Mouse (Mus musculus) bone marrow, adult 2 months (tissue): ENCODE data around the gene Trp53tg5. TPM values are rescaled to one million over a fixed set of nuclear protein-coding genes. Genes with fewer than 3 reads are reported as not detected.

Experiments
- H3K27ac ChIP-seq: fragments of 200-500 bp; 2 replicates; pipeline ENCODE4 v1.5.1; 2012; ENCODE audit warnings: low read depth, mild to moderate bottlenecking, control low read depth, inconsistent platforms, low read length; ENCODE audit not compliant: control insufficient read depth, poor library complexity, insufficient read depth
- H3K4me1 ChIP-seq: fragments of 200-500 bp; 2 replicates; pipeline ENCODE4 v1.6.1; 2011; ENCODE audit warnings: low read length; ENCODE audit not compliant: control insufficient read depth, insufficient read depth
- H3K4me3 ChIP-seq: fragments of 200-500 bp; replicated peaks from 2 replicates; pipeline ENCODE3; 2011; ENCODE audit warnings: mild to moderate bottlenecking, low read depth, low read length, control low read depth; ENCODE audit not compliant: control insufficient read depth
- CTCF ChIP-seq: fragments of 200-500 bp; IDR thresholded peaks from 2 replicates; pipeline ENCODE4 v1.5.1; 2011; ENCODE audit warnings: low read length, control low read depth; ENCODE audit not compliant: control insufficient read depth, insufficient read depth
- POLR2A ChIP-seq: fragments of 200-500 bp; IDR thresholded peaks from 2 replicates; pipeline ENCODE4 v1.6.1; 2011; ENCODE audit warnings: low read depth, mild to moderate bottlenecking, control low read depth, low read length, borderline replicate concordance; ENCODE audit not compliant: control insufficient read depth
- whole genome bisulfite sequencing: fragments of 180-500 bp; shearing (Covaris S2); methylation state at CpG from one replicate; pipeline ENCODE4 v1.1.7; 2018; 5-methylcytosine and 5-hydroxymethylcytosine counted together
- polyA plus RNA-seq: library from polyadenylated mRNA; stranded (reverse); fragments of >200 nt; gene quantifications from 2 replicates; pipeline ENCODE4 v1.2.4, GENCODE M21; 2011; ENCODE audit warnings: low replicate concordance; ENCODE audit not compliant: missing spikeins, insufficient read depth, insufficient read length

The Trp53tg5 gene
- polyA plus RNA-seq, 1 experiment, result not detected

GRCm38 (mm10) chr2:164435216-164436090 is 38.1 kb downstream of the Trp53tg5 start:
- TF ChIP-seq CTCF, result no peak
- TF ChIP-seq POLR2A, result no peak
- H3K4me3 ChIP-seq, result no peak overlapping the region
- 26% methylated on average over 5 of the region's 5 CpGs for WGBS
- H3K4me1 ChIP-seq, result no peaks in the 10 kb centered on the region
- no peak overlapping the region; the same call in 1 of the 2 replicates for H3K27ac ChIP-seq

DNA sequence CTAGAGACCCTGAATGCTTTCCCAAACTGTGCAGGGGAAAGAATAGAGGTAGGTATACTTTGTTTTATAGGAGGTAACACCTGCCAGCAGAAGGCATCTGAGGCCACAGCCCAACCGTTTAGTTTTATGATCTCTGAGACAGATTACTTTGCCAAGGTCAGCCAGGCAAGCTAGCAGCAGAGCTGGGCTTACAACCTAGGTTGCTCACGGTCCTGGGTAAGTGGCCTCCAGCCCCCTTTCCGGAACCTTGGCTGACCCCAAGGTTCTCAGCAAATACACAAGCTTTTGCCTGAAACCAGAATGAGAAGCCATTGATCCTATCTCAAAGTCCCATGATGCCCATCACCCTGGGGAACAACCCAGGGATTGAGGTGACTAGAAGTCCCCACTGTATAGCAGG is 38.8 kb downstream of the Trp53tg5 start:
- 68% methylated on average over 3 of the region's 3 CpGs for WGBS
- no peak for TF ChIP-seq CTCF
- TF ChIP-seq POLR2A, result no peak
- Histone ChIP-seq H3K27ac (no peak overlapping the region), H3K4me3 (no peak overlapping the region), H3K4me1 (no peaks in the 10 kb centered on the region)

DNA sequence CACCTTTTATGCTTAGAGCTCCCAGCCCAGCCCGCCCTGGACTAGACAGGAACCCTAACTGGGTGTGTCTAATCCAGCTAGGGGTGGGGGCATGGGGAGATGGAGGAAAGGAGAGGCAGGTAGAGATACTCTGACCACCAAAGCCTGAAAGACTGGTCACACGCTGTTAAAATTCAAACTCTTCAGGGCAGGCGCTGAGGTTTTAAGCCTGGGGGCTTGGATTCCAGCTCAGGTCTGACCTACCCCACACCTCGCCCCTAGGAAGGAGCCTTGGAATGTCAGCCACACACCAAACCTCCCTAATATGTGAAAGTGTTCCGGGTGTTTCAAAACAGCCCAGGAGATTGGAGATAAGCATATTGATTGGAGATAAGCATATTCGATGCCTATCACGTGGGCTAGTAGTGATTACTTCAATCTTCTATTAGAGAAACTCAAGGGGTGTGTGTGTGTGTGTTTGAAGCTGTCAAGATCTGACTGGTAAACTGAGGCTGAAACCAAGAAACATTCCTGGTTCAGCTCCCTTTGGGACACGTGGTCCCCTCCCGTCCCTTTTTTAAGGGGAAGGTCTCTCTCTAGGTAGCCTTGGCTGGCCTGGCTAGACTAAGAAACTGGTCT is 40.1 kb downstream of the Trp53tg5 start:
- Histone ChIP-seq H3K4me1 (no peaks in the 10 kb centered on the region), H3K4me3 (no peak overlapping the region), H3K27ac (no peak overlapping the region)
- WGBS, result 78% methylated on average over 9 of the region's 9 CpGs
- no peak for TF ChIP-seq CTCF
- TF ChIP-seq POLR2A, result no peak

DNA sequence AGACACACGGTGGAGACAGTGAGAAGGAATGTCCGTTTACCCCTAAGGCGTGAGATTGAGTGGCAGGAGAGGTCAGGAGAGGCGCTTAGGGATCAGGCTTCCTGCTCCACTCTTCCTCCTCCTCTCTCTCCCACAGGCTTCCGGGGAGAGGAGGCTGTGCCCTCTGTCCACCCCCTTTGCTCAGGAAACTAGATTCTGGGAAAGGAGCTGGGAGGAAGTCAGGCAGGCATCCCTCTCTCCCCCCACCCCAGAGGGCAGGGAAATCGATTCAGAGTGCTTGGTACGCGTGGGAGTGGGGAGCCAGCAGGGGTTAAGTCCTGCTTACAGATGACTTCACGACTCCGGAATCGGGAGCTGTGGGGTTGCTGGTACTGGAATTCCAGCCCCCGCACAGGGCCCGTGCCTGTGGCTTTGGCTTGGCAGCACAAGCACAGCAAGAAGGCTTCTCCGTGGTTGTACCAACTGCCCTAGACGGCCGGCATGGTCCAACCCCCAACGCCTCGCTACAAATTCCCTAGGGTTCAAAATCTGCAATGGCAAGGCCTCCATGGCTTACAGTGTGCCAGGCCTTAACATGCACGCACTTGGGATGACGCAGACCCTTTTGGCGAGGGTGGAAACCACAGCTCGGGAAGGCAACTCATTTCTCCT is 40.9 kb downstream of the Trp53tg5 start:
- Histone ChIP-seq H3K4me1 (no peaks in the 10 kb centered on the region), H3K27ac (no peak overlapping the region), H3K4me3 (no peak overlapping the region)
- TF ChIP-seq CTCF (no peak), POLR2A (no peak)
- 67% methylated on average over 22 of the region's 22 CpGs for WGBS

DNA sequence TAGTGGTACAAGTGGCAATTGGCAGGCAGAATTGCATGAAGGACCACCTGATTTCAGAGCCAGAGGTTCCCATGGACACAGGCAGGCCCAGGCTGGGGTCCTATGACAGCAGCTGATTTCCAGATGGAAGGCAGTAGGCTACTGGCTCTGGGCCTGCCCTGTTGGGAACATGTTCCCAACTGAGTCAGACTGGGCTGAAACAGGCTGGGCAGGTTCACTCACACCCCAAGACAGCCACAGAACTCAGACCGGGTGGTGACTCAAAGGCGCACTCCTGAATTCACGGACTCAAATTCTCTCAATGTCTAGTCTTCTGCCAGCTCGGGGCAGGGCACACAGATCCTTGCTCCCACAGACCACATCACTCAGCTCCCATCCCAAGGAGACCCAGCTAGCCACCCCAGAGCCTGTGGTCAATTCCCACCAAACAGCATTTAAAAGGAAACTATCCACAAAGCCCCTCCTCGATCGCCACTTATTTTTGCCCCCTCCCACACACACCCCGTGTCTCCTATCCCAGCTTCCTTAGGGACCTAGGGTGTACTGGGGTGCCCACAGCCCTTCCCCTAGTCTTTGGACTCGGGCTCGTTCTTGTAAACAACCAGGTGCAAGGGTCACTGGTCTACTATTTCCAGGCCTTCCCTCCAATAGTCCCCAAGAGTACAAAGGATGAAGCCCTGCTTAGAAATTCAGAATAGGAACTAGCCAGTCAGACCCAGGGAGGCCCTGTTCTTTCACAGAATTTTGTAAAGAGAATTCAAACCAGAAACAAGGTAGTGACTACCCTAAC is 41.7 kb downstream of the Trp53tg5 start:
- WGBS, result 79% methylated on average over 9 of the region's 9 CpGs
- Histone ChIP-seq H3K27ac (no peak overlapping the region), H3K4me3 (no peak overlapping the region), H3K4me1 (no peaks in the 10 kb centered on the region)
- TF ChIP-seq POLR2A (no peak), CTCF (no peak)

GRCm38 (mm10) chr2:164430697-164431096 is 42.8 kb downstream of the Trp53tg5 start:
- Histone ChIP-seq H3K4me3 (no peak overlapping the region), H3K27ac (no peak overlapping the region), H3K4me1 (no peaks in the 10 kb centered on the region)
- 22% methylated on average over 7 of the region's 7 CpGs for WGBS
- TF ChIP-seq CTCF, result no peak
- TF ChIP-seq POLR2A, result no peak

GRCm38 (mm10) chr2:164429881-164430615 is 43.5 kb downstream of the Trp53tg5 start:
- no peak for TF ChIP-seq CTCF
- no peak for TF ChIP-seq POLR2A
- H3K4me3 ChIP-seq, result no peak overlapping the region
- no peak overlapping the region for H3K27ac ChIP-seq
- 77% methylated on average over 15 of the region's 15 CpGs for WGBS
- H3K4me1 ChIP-seq, result no peaks in the 10 kb centered on the region

- no peak overlapping the region for H3K27ac ChIP-seq
- H3K4me1 ChIP-seq, result no peaks in the 10 kb centered on the region
- TF ChIP-seq POLR2A (no peak), CTCF (no peak)
- WGBS, result 71% methylated on average over 5 of the region's 5 CpGs
- no peak overlapping the region for H3K4me3 ChIP-seq
Measured at GRCm38 (mm10) chr2:164428451-164428850, 45.1 kb downstream of the Trp53tg5 start.
